Mouse (Mus musculus) heart, postnatal 0 days (tissue): Measurements from ENCODE around the gene AI597479.

ENCODE experiments used
- CTCF ChIP-seq: IDR thresholded peaks from 2 replicates; pipeline ENCODE4 v1.5.1; 2016; ENCODE audit warnings: antibody characterized with exemption, control low read depth, low read depth
- EP300 ChIP-seq: IDR thresholded peaks from 2 replicates; pipeline ENCODE4 v1.6.1; 2016; ENCODE audit warnings: antibody characterized with exemption, low read depth

DNA sequence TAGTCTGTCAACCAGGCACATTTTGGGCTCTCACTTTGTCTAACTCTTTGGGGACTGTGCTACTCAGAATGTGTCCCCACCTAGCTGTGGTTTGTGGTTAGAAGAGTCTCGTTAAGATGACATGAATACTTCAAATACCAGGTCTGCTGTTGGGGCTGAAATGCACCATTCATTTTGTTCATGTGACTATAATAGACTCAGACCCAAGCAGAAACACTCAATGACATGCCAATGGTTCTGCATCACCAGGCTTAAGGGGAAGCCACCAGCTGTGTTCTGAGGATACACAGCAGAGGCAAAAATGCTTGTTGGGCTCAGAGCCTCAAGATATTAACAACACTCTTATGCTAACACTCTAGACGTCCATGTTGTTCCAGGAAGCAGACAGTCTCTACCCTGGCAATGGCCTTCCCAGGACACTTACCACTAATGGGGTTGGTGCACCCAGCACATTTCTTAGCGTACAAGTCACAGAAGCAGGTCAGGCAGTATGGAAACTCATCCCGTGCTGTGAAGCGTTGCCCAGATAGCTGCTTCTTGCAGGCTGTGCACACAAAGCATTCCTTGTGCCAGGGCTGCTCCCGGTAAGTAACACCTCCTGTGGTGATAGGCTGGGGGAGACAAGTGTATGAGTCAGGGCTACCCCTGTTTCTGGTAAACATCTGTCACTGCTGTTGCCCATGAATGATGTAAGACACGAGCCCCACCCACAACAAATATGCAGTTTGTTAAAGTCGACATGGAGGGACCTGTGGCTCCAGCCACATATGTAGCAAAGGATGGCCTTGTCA lies 29.5 kb downstream of the AI597479 start:
- TF ChIP-seq CTCF (no peak), EP300 (no peak)
